Mouse (Mus musculus) bone marrow, adult 2 months (tissue): ENCODE measurements around the gene Gm9821.

Experiments
- CTCF ChIP-seq: fragments of 200-500 bp; IDR thresholded peaks from 2 replicates; pipeline ENCODE4 v1.5.1; 2011; ENCODE audit warnings: low read length, control low read depth; ENCODE audit not compliant: control insufficient read depth, insufficient read depth
- POLR2A ChIP-seq: fragments of 200-500 bp; IDR thresholded peaks from 2 replicates; pipeline ENCODE4 v1.6.1; 2011; ENCODE audit warnings: low read depth, mild to moderate bottlenecking, control low read depth, low read length, borderline replicate concordance; ENCODE audit not compliant: control insufficient read depth

DNA sequence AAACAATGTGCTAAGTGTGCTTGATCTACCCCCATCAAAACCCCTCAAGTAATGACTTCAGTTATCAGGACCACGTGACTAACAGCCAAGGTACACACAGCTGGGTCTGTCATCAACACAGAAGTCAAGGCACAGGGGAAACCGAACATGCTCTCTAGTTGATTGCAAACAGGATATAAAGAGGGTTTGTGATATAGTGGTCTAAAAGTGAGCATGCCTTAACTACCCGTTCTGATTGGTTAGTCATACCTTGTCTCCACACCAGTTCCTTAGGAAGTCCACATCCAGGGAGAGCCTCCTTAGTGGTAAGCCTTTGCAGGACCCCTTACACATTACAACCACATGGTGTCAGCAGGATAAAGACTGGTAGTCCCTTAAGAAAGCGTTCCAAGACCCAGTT lies 25.4 kb upstream of the Gm9821 start:
- TF ChIP-seq CTCF (no peak), POLR2A (no peak)
